Mouse (Mus musculus): ENCODE measurements around the gene Ikzf5. TPM values are rescaled to one million over a fixed set of nuclear protein-coding genes. Genes with fewer than 3 reads are reported as not detected.

Gene Ikzf5
- polyA plus RNA-seq, 1 experiment: 18.4 TPM

GRCm38 (mm10) chr7:131362615-131363300, 47.6 kb downstream of the Ikzf5 start, which contains the start of gene 2310057M21Rik:
Gene 2310057M21Rik (minus strand): TSS chr7:131362759.
- peak within 1 kb of the TSS; percentile 57 for H3K27ac ChIP-seq (ENCODE audit: insufficient read depth, low read length)
- TF ChIP-seq POLR2A (IDR thresholded peaks at IDR 0.05; ENCODE audit: extremely low read depth, insufficient read depth, low read length) (peak; percentile 64), CTCF (IDR thresholded peaks at IDR 0.05; ENCODE audit: extremely low read depth, insufficient read depth, low read length) (no peak)
- H3K4me3 ChIP-seq (ENCODE audit: insufficient read depth, low read length): peak within 1 kb of the TSS; percentile 66
- H3K4me1 ChIP-seq (ENCODE audit: control insufficient read depth, insufficient read depth, low read length): peaks cover 2% of the 10 kb centered on the region; the same call in 1 of the 2 replicates

DNA sequence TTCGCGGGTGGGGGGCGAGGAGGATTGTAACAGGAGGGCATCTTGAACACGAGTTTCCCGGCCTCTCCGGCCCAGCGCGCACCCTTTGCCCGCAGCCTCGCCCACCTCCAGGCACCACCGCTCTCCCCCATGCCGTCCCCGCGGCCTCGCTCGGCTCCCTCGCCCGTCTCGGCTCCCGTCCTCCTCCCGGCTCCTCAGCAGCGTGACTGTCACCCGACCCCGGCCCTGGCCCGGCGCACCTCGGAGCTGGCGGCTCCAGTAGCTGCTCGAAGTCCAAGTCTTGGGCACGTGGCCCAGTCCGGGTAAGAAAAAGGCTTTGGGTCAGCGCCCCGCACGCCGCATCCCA, 48.1 kb downstream of the Ikzf5 start:
- Histone ChIP-seq H3K4me3 (ENCODE audit: insufficient read depth, low read length) (peak overlapping the region; percentile 66), H3K27ac (ENCODE audit: insufficient read depth, low read length) (peak overlapping the region; percentile 31; the same call in 1 of the 2 replicates), H3K4me1 (ENCODE audit: control insufficient read depth, insufficient read depth, low read length) (peaks cover 2% of the 10 kb centered on the region; the same call in 1 of the 2 replicates)
- no peak for TF ChIP-seq CTCF (IDR thresholded peaks at IDR 0.05; ENCODE audit: extremely low read depth, insufficient read depth, low read length)
- no peak for TF ChIP-seq POLR2A (IDR thresholded peaks at IDR 0.05; ENCODE audit: extremely low read depth, insufficient read depth, low read length)

- Histone ChIP-seq H3K4me3 (ENCODE audit: insufficient read depth, low read length) (no peak overlapping the region), H3K27ac (ENCODE audit: insufficient read depth, low read length) (no peak overlapping the region), H3K4me1 (ENCODE audit: control insufficient read depth, insufficient read depth, low read length) (no peaks in the 10 kb centered on the region)
- TF ChIP-seq POLR2A (IDR thresholded peaks at IDR 0.05; ENCODE audit: extremely low read depth, insufficient read depth, low read length) (no peak), CTCF (IDR thresholded peaks at IDR 0.05; ENCODE audit: extremely low read depth, insufficient read depth, low read length) (no peak)
These were observed 54.2 kb downstream of the Ikzf5 start for GRCm38 (mm10) chr7:131356105-131356504.

- TF ChIP-seq CTCF (IDR thresholded peaks at IDR 0.05; ENCODE audit: extremely low read depth, insufficient read depth, low read length): no peak
- TF ChIP-seq POLR2A (IDR thresholded peaks at IDR 0.05; ENCODE audit: extremely low read depth, insufficient read depth, low read length): no peak
- Histone ChIP-seq H3K4me3 (ENCODE audit: insufficient read depth, low read length) (no peak overlapping the region), H3K4me1 (ENCODE audit: control insufficient read depth, insufficient read depth, low read length) (no peaks in the 10 kb centered on the region), H3K27ac (ENCODE audit: insufficient read depth, low read length) (no peak overlapping the region)
These were observed 64.3 kb downstream of the Ikzf5 start for GRCm38 (mm10) chr7:131345856-131346541.

Other genes with a start within 250 kb of the Ikzf5 start
- 0.04 TPM in 2 replicates for gene 5430419D17Rik, start 236.1 kb downstream of the Ikzf5 start, polyA plus RNA-seq (2012; rRNA removed)
- 0.47 and 0.75 TPM in 2 replicates for gene Cuzd1, start 88.2 kb downstream of the Ikzf5 start, polyA plus RNA-seq (2012; rRNA removed)
- gene Fam24b, start 81.0 kb downstream of the Ikzf5 start, polyA plus RNA-seq (2012; rRNA removed): 0.34 TPM in 1 of 2 replicates, not detected in the other
- not detected in 2 replicates for gene Fam24a, start 76.7 kb downstream of the Ikzf5 start, polyA plus RNA-seq (2012; rRNA removed)
- gene 2310057M21Rik, start 47.8 kb downstream of the Ikzf5 start, polyA plus RNA-seq (2012; rRNA removed): 14.2 and 15.2 TPM in 2 replicates
- 59.5 and 64.4 TPM in 2 replicates for gene Pstk, start 39.4 kb downstream of the Ikzf5 start, polyA plus RNA-seq (2012; rRNA removed)
- gene Acadsb, start 80 bp upstream of the Ikzf5 start, polyA plus RNA-seq (2012; rRNA removed): 36.2 and 38.5 TPM in 2 replicates
- not detected in 2 replicates for gene Hmx3, start 132.3 kb upstream of the Ikzf5 start, polyA plus RNA-seq (2012; rRNA removed)
- not detected in 2 replicates for gene Hmx2, start 138.3 kb upstream of the Ikzf5 start, polyA plus RNA-seq (2012; rRNA removed)
- 82.0 and 88.8 TPM in 2 replicates for gene Bub3, start 149.7 kb upstream of the Ikzf5 start, polyA plus RNA-seq (2012; rRNA removed)